Mouse (Mus musculus) midbrain, embryonic 11.5 days (tissue): ENCODE measurements around the gene Usp7. TPM values are rescaled to one million over a fixed set of nuclear protein-coding genes. Genes with fewer than 3 reads are reported as not detected.
"Not testable (repeated sequence)": the region's sequence is repeated elsewhere in the genome, so short reads cannot be mapped to it uniquely, and the experiment has no call there.

Experiments
- ATAC-seq: fragments of 200-750 bp; cut with Nextera tagmentation; 2 replicates; pipeline ENCODE4 v1.8.0; 2017; ENCODE audit warnings: moderate TSS enrichment, moderate library complexity; ENCODE audit not compliant: low FRiP score
- DNase-seq: peaks from one replicate; pipeline ENCODE4 v3.0.0; 2015; ENCODE audit warnings: low spot score; ENCODE audit errors: missing footprints
- H3K27ac ChIP-seq: fragments of 300-500 bp; sonication (generic); 2 replicates; pipeline ENCODE4 v1.5.1; 2014; ENCODE audit warnings: low read depth, low read length
- H3K27me3 ChIP-seq: fragments of 300-500 bp; sonication (generic); 2 replicates; pipeline ENCODE4 v1.6.1; 2014; ENCODE audit warnings: mild to moderate bottlenecking, low read length, moderate library complexity, mixed read lengths; ENCODE audit not compliant: control insufficient read depth, insufficient read depth
- H3K36me3 ChIP-seq: fragments of 300-500 bp; sonication (generic); 2 replicates; pipeline ENCODE4 v1.6.1; 2014; ENCODE audit warnings: mild to moderate bottlenecking, low read length, moderate library complexity, mixed read lengths; ENCODE audit not compliant: control insufficient read depth, insufficient read depth
- H3K4me1 ChIP-seq: fragments of 300-500 bp; sonication (generic); 2 replicates; pipeline ENCODE4 v1.6.1; 2014; ENCODE audit warnings: low read length; ENCODE audit not compliant: control insufficient read depth, insufficient read depth
- H3K4me2 ChIP-seq: fragments of 300-500 bp; sonication (generic); 2 replicates; pipeline ENCODE4 v1.6.1; 2014; ENCODE audit warnings: mild to moderate bottlenecking, moderate library complexity
- H3K4me3 ChIP-seq: fragments of 300-500 bp; sonication (generic); 2 replicates; pipeline ENCODE4 v1.5.1; 2014; ENCODE audit warnings: low read depth, low read length
- H3K9ac ChIP-seq: fragments of 300-500 bp; sonication (generic); 2 replicates; pipeline ENCODE4 v1.6.1; 2014; ENCODE audit warnings: low read length
- H3K9me3 ChIP-seq: fragments of 300-500 bp; sonication (generic); 2 replicates; pipeline ENCODE4 v1.6.1; 2016; ENCODE audit warnings: low read length; ENCODE audit not compliant: control insufficient read depth
- WGBS: fragments of 180-500 bp; shearing (Covaris S2); extraction: QIAGEN DNeasy Blood & Tissue Kit; methylation state at CpG from one replicate; pipeline ENCODE4 v1.1.7; 2014; 5-methylcytosine and 5-hydroxymethylcytosine counted together
- polyA plus RNA-seq: library from polyadenylated mRNA; unstranded; fragments of >200 nt; fragmentation: Nextera tagmentation; extraction: Ambion mirVana; gene quantifications from 2 replicates; pipeline ENCODE4 v1.2.1, GENCODE M21; 2014

Usp7 gene
- polyA plus RNA-seq, 1 experiment from 2014 or later = 35.7 TPM

DNA sequence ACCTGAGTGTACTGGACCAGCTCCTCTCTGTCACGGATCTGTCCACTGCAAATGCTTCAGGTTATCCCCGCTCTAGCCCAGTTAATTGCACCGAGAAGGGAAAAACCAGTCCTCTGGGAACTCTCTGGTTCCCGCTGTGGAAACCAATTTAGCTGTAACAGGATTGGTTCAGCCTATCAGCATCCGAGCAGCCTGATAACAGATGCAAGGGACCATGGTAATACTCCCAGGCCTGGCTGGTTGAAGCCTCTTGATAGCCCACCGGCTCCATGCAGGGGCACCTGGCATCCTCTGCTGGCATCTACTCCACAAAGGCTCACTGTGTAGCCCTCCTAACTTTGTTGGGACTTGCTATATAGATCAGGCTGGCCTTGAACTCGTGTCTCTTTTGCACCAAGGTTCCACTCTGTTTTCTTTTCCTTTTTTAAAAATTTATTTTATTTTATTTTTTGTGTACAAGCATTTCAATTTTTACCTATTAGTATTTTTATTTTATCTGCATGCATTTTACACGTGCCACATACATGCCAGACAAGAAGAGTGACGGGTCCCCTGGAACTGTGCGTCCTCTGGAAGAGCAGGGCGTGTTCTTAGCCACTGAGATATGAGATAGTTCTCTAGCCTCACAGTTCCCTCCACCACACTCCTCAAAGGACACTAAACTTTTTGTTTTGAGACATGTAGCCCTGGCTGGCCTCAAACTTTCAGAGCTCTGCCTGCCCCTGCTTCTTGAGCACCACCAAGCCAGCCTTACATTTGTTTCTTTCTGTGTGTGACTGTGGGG is 27.8 kb downstream of the Usp7 start:
- Histone ChIP-seq H3K9me3 (no peaks in the 10 kb centered on the region), H3K4me2 (no peak overlapping the region), H3K4me1 (no peaks in the 10 kb centered on the region), H3K9ac (no peak overlapping the region), H3K27ac (no peak overlapping the region), H3K27me3 (no peaks in the 10 kb centered on the region), H3K4me3 (no peak overlapping the region), H3K36me3 (no peaks in the 10 kb centered on the region)
- ATAC-seq (0 out of 2 replicates have a peak, but pooled peaks have one; percentile 35), DNase-seq (no peak)
- 57% methylated on average over 11 of the region's 11 CpGs for WGBS

DNA sequence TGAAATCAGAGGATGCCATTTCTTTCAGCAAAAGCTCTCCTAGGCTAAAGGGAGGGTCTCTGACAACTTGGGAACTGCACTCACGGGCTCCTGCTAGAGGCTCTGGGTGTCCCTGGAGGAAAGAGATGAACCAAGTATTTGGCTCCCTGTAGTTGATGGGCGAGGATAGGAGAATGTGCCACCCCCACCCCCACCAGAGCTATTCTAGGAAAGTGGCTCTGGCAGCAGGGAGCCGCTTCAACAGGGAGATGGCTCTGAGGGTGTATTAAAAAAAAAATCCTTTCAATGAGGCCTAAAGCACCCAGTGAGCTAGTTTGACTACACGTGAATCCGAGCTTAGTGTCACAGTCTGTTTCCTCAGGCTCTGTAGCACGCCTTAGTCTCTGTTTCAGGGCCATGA is 29.1 kb downstream of the Usp7 start:
- no peaks in the 10 kb centered on the region for H3K9me3 ChIP-seq
- no peak overlapping the region for H3K9ac ChIP-seq
- H3K36me3 ChIP-seq = no peaks in the 10 kb centered on the region
- ATAC-seq (no peak), DNase-seq (no peak)
- no peak overlapping the region for H3K27ac ChIP-seq
- no peak overlapping the region for H3K4me3 ChIP-seq
- H3K27me3 ChIP-seq = no peaks in the 10 kb centered on the region
- no peak overlapping the region for H3K4me2 ChIP-seq
- H3K4me1 ChIP-seq = no peaks in the 10 kb centered on the region
- WGBS = 61% methylated on average over 6 of the region's 6 CpGs

DNA sequence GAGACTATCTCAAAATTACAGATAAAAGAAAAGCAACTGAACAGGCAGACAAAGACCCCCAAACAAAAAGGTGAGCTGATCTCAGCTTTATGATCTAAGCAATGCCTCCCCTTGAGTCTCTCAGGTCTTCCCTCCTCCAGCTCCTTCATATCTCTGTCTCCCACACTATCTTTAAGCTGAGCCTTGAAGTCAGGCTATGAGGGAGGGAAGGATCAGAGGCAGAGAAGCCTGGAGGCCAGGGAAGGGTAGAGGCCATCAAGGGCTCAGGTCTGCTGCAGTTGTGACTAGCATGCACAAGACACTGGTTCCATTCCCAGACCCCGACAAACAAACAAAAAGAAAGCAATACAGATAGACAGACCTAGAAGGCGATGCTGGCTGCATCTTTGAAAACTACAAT is 30.2 kb downstream of the Usp7 start:
- Histone ChIP-seq H3K36me3 (no peaks in the 10 kb centered on the region), H3K4me1 (no peaks in the 10 kb centered on the region), H3K27me3 (no peaks in the 10 kb centered on the region), H3K4me3 (no peak overlapping the region), H3K4me2 (no peak overlapping the region), H3K27ac (no peak overlapping the region), H3K9me3 (no peaks in the 10 kb centered on the region), H3K9ac (no peak overlapping the region)
- no peak for ATAC-seq
- no peak for DNase-seq
- WGBS = 91% methylated on average over 2 of the region's 2 CpGs

DNA sequence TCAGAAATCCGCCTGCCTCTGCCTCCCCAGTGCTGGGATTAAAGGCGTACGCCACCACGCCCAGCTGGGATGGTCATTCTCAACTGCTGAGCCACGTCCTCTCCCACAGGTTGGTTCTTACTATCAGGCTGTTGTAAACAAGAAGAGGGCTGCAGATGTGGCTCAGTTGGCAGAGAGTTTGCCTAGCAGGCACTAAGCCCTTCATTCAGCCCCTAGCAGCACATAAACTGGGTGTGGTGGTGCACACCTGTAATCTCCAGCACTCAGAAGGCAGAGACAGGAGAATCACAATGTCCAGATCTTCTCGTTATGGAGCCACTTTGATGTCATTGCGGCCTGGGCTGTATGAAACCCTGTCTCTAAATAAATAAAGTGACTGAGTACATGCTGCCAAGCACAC is 31.1 kb downstream of the Usp7 start:
- Histone ChIP-seq H3K4me1 (no peaks in the 10 kb centered on the region), H3K36me3 (no peaks in the 10 kb centered on the region), H3K4me2 (no peak overlapping the region), H3K4me3 (no peak overlapping the region), H3K9ac (no peak overlapping the region), H3K27me3 (no peaks in the 10 kb centered on the region), H3K27ac (no peak overlapping the region), H3K9me3 (no peaks in the 10 kb centered on the region)
- 91% methylated on average over 6 of the region's 7 CpGs for WGBS
- DNase-seq (no peak), ATAC-seq (no peak)

DNA sequence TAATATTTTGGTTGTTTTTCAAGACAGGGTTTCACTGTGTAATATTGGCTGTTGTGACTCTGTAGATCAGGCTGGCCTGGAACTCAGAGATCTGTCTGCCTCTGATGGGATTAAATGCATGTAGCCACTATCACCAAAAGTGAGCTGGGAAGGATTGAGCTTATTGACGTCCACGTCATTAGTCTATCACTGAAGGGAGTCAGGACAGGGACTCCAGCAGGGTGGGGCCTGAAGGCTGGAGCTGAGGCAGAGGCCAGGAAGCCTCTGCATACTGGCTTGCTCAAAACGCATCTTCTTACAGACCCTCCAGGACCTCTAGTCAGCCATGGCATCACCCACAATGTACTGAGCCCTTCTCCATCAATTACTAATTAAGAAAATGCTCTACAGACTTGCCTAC is 33.1 kb downstream of the Usp7 start:
- no peaks in the 10 kb centered on the region for H3K9me3 ChIP-seq
- H3K27me3 ChIP-seq = no peaks in the 10 kb centered on the region
- H3K4me3 ChIP-seq = no peak overlapping the region
- no peak overlapping the region for H3K4me2 ChIP-seq
- no peak overlapping the region for H3K27ac ChIP-seq
- 83% methylated on average over 3 of the region's 3 CpGs for WGBS
- H3K36me3 ChIP-seq = no peaks in the 10 kb centered on the region
- H3K9ac ChIP-seq = no peak overlapping the region
- DNase-seq (no peak), ATAC-seq (no peak)
- H3K4me1 ChIP-seq = no peaks in the 10 kb centered on the region

DNA sequence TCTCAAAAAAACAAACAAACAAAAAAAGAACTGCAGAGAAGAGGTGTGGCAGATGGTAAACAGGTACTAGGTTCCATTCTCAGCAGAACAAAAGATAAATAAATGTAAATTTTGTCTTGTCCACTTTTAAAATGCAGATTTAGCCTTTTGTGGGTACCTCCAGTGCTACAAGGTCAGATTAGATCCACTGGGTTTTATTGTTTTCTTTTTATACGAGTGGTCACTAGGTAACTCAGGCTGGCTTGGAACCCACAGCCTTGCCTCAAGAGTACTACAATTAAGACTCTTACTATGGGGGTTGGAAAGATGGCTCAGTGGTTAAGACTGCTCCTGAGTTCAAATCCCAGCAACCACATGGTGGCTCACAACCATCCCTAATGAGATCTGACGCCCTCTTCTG is 33.9 kb downstream of the Usp7 start:
- 81% methylated on average over 2 of the region's 2 CpGs for WGBS
- Histone ChIP-seq H3K36me3 (no peaks in the 10 kb centered on the region), H3K4me1 (no peaks in the 10 kb centered on the region), H3K9ac (no peak overlapping the region), H3K4me3 (no peak overlapping the region), H3K27ac (no peak overlapping the region), H3K4me2 (no peak overlapping the region), H3K27me3 (no peaks in the 10 kb centered on the region), H3K9me3 (no peaks in the 10 kb centered on the region)
- no peak for DNase-seq
- ATAC-seq = no peak

DNA sequence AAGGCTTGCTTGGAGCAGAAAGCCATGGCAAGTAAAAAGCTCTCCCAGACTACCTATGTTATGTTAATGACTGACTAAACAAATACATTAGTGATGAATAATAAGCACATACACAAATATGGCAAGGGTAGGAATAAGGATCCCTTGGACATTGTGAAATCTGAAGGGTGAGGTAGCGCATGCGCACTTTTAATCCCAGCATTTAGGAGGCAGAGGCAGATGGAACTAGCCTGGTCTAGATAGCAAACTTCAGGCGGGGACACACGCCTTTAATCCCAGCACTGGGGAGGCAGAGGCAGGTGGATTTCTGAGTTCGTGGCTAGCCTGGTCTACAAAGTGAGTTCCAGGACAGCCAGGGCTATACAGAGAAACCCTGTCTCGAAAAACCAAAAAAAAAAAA is 34.5 kb downstream of the Usp7 start:
- not testable (repeated sequence) for DNase-seq, H3K9ac ChIP-seq, H3K27me3 ChIP-seq, H3K27ac ChIP-seq, H3K4me2 ChIP-seq, H3K4me3 ChIP-seq, H3K4me1 ChIP-seq, H3K36me3 ChIP-seq, ATAC-seq, H3K9me3 ChIP-seq
- WGBS = 96% methylated on average over 5 of the region's 6 CpGs

DNA sequence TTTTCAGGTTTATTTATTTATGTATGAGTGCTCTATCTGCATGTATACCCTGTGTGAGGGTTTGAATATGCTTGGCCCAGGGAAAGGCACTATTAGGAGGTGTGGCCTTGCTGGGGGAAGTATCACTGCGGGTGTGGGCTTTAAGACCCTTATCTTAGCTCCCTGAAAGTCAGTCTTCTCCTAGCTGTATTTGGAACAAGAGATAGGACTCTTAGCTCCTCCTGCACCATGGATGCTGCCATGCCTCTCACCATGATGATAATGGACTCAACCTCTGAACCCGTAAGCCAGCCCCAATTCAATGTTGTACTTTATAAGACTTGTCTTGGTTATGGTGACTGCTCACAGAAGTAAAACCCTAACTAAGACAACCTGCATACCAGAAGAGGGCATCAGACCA is 39.8 kb downstream of the Usp7 start:
- no peaks in the 10 kb centered on the region for H3K9me3 ChIP-seq
- no peak for DNase-seq
- ATAC-seq = no peak
- H3K9ac ChIP-seq = no peak overlapping the region
- 83% methylated on average over 2 of the region's 2 CpGs for WGBS
- no peak overlapping the region for H3K4me3 ChIP-seq
- H3K27ac ChIP-seq = no peak overlapping the region
- no peak overlapping the region for H3K4me2 ChIP-seq
- no peaks in the 10 kb centered on the region for H3K4me1 ChIP-seq
- no peaks in the 10 kb centered on the region for H3K27me3 ChIP-seq
- no peaks in the 10 kb centered on the region for H3K36me3 ChIP-seq

DNA sequence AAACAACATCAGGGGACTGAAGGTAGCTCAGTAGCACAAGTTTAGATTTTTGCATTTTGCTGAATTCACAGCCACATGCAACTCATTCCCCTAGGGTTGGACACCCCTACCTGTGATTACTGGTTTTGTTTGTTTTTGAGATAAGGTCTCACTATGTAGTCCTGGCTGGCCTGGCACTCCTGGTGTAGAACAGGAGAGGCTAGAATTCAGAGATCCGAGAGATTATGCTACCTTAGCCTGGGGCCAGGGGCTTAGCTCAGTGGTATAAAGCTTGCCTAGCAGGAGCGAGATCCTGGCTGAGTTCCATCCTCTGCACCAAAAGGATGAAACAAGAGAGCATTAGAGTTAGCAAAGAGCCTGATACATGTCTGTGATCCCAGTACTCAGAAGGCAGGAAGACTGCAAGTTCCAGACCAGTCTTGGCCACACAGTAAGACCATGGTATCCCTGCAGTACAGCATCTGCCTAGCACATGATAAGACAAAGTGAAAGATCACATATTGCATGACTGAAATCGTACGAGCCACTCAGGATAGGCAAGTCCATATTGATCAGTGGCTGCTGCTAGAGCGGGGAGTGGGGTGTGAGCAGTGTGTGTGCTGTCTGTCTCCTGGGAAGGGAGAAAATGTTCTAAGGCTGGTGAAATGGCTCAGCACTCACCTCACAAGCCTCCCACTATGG is 40.4 kb downstream of the Usp7 start:
- no peaks in the 10 kb centered on the region for H3K9me3 ChIP-seq
- ATAC-seq (no peak), DNase-seq (no peak)
- no peaks in the 10 kb centered on the region for H3K4me1 ChIP-seq
- H3K27ac ChIP-seq = no peak overlapping the region
- H3K4me2 ChIP-seq = no peak overlapping the region
- 78% methylated on average over 5 of the region's 5 CpGs for WGBS
- no peaks in the 10 kb centered on the region for H3K36me3 ChIP-seq
- H3K4me3 ChIP-seq = no peak overlapping the region
- no peaks in the 10 kb centered on the region for H3K27me3 ChIP-seq
- no peak overlapping the region for H3K9ac ChIP-seq
